Mouse (Mus musculus): ENCODE data around the gene Fndc4. TPM values are rescaled to one million over a fixed set of nuclear protein-coding genes. Genes with fewer than 3 reads are reported as not detected.
A peak's percentile ranks its signal among the peaks of the same experiment; 100 is the strongest.

Gene Fndc4
- 6.1 and 8.0 TPM in 2 replicates for polyA plus RNA-seq (2012; rRNA removed)

DNA sequence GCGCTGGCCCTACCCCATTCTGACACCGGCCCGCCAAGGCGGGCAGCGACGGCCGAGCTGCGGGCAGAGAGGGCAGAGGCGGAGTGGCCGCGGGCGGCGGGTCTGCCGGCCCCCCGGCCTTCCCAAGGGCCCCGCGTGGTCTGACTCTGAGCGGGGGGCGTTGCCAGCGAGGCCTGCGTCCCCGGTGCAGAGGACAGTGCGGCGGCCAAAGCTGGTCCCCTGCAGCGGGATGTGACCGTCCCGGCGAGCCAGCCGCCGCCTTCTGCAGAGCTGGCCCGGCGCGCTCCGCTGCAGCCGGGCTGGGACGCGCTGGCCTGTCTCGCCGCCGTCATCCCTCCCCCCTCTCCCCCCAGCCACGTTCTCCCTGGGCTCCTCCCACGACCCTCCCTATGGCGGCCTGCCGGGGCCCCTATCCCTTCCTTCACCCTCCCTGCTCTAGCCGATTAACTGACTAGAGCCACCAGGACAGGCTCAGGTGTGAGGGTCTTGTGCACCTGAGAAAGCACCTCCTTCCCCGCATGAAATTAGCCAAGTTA lies at the start of gene Fndc4:
TSS of gene Fndc4 (minus strand) at position 475 of the 536 bp plus-strand sequence.
- no peak for DNase-seq (ENCODE audit: low read depth)

GRCm38 (mm10) chr5:31328255-31328654 lies 32.4 kb upstream of the Fndc4 start:
- DNase-seq (ENCODE audit: low read depth): peak; percentile 4

- no peak for DNase-seq (ENCODE audit: low read depth)
These were observed 31.0 kb upstream of the Fndc4 start for GRCm38 (mm10) chr5:31326850-31327249.

- no peak for DNase-seq (ENCODE audit: low read depth)
These were observed 28.2 kb upstream of the Fndc4 start for GRCm38 (mm10) chr5:31324085-31324484.

DNA sequence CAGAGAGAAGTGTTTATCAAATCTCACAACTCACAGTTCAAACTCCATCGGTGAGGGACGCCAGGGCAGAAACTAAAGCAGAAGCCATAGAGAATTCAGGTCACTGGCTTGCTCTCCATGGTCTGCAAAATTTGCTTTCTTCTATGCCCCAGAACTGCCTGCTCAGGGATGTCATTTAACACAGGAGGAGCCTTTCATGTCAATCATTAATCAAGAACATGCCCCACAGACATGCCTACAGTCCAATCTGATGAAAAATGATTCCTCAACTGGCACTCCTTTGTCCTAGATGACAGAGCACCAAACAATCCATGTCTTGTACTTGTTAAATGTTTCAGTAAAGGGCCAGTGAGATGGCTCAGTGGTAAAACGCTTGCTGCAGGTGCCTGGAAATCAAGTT lies 26.9 kb upstream of the Fndc4 start:
- DNase-seq (ENCODE audit: low read depth): no peak

DNA sequence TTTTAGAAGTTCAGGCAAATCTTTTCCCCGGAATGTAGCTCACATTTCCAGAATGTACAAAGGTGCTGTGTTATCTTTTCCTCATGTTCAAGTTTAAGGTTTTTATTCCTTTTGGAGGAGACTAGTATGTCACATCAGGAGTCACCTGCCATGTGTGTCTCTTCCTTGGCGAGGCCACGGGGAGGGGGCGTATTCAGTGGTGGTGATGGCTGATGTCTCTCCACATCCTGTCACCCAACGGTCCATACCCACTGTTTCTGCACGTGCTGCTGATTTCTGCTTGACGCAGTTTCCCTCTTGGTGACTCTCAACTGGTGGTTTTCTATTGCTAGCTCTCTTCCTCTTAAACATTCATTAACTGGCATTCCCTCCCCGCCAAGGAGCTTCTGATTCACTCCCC lies 16.9 kb upstream of the Fndc4 start:
- DNase-seq (ENCODE audit: low read depth): no peak

GRCm38 (mm10) chr5:31303093-31303492 lies 7.2 kb upstream of the Fndc4 start:
- no peak for DNase-seq (ENCODE audit: low read depth)

DNA sequence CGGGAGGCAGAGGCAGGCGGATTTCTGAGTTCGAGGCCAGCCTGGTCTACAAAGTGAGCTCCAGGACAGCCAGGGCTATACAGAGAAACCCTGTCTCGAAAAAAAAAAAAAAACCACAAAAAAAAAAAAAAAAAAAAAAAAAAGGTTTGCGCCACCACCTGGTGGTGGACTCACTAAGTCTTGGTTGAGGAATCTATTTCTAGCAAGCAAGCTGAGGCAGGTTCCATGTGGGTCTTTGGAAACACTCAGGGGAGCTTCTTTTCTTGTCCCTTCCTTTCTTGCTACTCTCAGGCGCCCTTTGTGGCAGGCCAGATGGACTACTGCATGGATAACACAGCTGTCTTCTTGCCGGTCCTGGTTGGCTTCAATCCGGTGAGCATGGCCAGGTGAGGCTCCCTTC lies 6.0 kb upstream of the Fndc4 start:
- DNase-seq (ENCODE audit: low read depth): no peak

GRCm38 (mm10) chr5:31298486-31298885 lies 2.6 kb upstream of the Fndc4 start:
- DNase-seq (ENCODE audit: low read depth): no peak

DNA sequence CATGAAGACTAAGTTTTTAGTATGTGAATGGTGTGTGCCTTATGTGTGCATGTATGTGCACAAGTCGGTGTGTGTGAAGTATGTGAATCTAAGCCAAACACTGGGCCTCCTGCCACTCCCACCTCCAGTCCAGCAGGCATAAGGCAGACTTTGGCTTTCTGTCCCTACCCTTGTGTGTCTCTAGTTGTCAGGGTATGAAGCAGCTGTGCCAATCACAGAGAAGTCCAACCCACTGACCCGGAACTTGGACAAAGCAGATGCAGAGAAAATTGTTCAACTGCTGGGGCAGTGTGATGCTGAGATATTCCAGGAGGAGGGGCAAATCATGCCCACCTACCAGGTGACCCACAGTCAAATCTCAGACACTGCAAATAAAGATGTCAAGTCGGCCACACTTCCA lies 2.1 kb upstream of the Fndc4 start:
- DNase-seq (ENCODE audit: low read depth): no peak

DNA sequence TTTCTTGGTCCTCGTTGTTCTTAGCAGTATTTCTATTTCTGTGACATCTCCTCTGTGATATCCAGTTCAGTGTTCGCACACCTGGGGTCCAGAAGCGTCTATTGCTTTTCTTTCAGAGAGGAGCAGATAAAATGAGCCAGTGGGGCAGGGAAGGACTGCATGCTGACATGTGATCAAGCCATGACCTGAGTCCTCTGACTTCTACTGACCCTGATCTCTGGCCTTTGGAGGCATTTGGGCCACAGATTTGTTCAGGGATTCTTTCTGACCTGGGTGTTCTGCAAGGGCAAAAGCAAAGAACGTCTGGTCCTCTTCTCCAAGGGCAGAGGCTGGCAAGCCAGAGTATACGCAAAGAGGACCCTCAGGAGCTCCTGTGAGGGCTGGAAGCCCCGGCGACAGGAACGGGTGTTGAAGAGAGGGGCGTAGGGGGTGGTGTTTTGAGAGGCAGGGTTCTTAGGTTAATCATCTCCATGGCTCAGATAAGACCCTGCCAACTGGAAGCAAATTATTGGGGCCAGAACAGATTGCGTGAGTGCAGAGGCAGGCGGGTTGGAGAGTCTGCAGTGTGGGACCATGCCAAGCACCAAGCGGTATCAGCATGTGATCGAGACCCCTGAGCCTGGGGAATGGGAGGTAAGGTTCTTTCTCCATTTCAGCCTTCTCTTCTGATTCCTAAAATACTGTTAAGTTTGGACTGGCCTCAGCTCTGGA lies 1.3 kb upstream of the Fndc4 start, which contains the start of gene Gckr:
TSS of gene Gckr (plus strand) at position 397 of the 711 bp plus-strand sequence.
- no peak for DNase-seq (ENCODE audit: low read depth)

- no peak for DNase-seq (ENCODE audit: low read depth)
These were observed 795 bp downstream of the Fndc4 start for GRCm38 (mm10) chr5:31294964-31295605.

GRCm38 (mm10) chr5:31291361-31291688 lies 4.6 kb downstream of the Fndc4 start:
- no peak for DNase-seq (ENCODE audit: low read depth)

- peak; percentile 91 for DNase-seq (ENCODE audit: low read depth)
These were observed 5.1 kb downstream of the Fndc4 start, which contains the start of gene Ift172 for GRCm38 (mm10) chr5:31290521-31291360. Gene Ift172 (minus strand): TSS chr5:31291116.

- no peak for DNase-seq (ENCODE audit: low read depth)
These were observed 6.2 kb downstream of the Fndc4 start for GRCm38 (mm10) chr5:31289626-31290230.

DNA sequence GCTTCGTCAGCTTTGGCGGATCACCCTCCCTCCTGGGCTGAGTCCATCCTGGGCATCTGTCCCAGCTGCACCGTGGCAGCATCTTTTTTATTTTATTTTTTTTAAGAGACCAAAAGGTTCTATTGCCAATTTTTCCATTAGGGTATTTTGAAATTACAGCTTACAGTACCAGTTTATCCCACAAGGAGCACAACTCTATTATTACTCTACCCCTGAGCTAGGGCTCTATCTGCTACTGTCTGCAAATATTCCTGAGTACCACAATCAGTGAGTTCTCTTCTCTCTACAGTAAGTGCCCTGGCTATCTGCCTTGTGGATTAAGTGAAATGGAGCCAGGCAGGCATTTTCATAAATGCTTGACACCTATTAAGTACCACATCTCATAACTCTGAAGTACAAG lies 7.2 kb downstream of the Fndc4 start:
- DNase-seq (ENCODE audit: low read depth): no peak

DNA sequence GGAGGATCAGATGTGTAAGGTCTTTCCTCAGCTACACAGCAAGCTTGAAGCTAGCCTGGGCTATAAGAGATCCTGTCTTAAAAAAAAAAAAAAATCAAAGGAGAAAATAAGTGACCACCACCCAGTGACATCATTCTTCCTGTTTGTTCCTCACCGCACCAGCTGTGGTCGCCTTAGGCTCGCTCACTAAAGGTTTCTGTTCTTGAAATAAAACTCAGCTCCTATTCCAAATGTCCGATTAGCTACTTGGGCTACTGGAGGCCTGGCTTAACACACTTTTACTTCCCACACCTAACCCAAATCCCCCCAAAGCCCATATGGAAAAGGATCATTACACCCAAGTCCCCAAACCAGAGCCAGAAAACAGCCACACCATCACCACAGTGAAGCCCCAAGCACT lies 7.7 kb downstream of the Fndc4 start:
- DNase-seq (ENCODE audit: low read depth): no peak

DNA sequence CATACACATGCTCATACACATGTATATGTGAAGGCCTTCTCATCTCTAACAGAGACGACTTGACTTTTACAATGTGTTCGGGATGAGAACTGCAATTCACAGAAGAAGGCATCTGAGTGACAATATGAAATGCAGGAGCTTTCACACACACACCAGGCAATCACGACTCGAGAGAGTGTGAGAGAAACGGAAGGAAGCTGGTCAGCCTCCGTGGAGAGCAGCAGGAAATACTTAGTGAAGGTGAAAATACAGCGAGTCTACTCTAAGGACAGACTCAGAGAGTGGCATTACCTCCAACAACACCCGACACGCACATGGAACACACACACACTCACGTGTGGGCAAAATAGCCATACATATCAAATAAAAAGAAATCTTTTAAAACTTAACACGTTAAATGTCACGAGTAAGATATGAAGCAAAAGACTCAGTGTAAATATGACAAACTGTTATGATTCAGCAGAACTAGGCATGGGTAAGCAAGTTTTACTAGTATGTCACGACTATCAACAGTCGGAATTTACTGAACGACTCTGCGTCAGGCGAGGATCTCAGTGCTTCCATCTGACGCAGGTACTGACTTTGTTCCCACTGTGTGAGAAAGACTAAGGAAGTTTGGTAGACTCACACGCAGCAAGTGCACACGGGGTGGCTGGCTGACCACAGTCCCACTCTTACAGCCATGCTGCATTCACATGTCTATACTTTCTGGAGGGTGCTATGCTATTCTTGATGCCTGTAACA lies 16.5 kb downstream of the Fndc4 start:
- DNase-seq (ENCODE audit: low read depth): no peak

- DNase-seq (ENCODE audit: low read depth): no peak
These were observed 22.9 kb downstream of the Fndc4 start for GRCm38 (mm10) chr5:31273018-31273417.

DNA sequence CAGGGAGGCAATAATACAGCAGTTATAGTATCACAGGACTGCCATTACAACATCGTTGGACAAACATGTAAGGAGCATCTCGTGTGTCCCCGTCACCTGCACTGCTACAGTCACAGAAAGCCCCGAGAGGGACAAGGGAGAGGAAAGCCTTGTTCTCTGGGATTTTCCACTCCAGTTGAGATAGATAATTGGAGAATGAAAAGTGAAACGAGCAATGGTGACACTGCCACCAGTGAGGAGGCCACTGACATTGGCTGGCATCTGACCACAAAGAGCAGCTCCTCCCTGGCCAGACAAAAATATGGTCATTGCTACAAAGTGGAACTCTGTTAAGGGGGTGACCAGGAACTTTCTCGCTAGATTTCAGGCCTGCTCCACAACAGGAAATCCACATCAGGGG lies 28.2 kb downstream of the Fndc4 start:
- DNase-seq (ENCODE audit: low read depth): no peak

- no peak for DNase-seq (ENCODE audit: low read depth)
These were observed 29.8 kb downstream of the Fndc4 start for GRCm38 (mm10) chr5:31266101-31266500.
